Mouse (Mus musculus): ENCODE data around the gene Gm38100. TPM values are rescaled to one million over a fixed set of nuclear protein-coding genes. Genes with fewer than 3 reads are reported as not detected.

Gene Gm38100
- polyA plus RNA-seq (2011; ENCODE audit: insufficient read length, low read depth, missing spikeins), result not detected in 2 replicates

GRCm38 (mm10) chr1:175920029-175920428 is at the start of gene Gm38100:
Gm38100 (plus strand) TSS chr1:175920329.
- Histone ChIP-seq H3K4me1 (ENCODE audit: control insufficient read depth, insufficient read depth, low read length) (no peaks in the 10 kb centered on the region), H3K27ac (ENCODE audit: insufficient read depth, low read length) (no peak within 1 kb of the TSS), H3K4me3 (ENCODE audit: insufficient read depth, low read length) (no peak within 1 kb of the TSS)
- TF ChIP-seq CTCF (IDR thresholded peaks at IDR 0.05; ENCODE audit: borderline replicate concordance, insufficient read depth, low read length) (no peak), POLR2A (IDR thresholded peaks at IDR 0.05; ENCODE audit: low read depth, low read length) (no peak)

DNA sequence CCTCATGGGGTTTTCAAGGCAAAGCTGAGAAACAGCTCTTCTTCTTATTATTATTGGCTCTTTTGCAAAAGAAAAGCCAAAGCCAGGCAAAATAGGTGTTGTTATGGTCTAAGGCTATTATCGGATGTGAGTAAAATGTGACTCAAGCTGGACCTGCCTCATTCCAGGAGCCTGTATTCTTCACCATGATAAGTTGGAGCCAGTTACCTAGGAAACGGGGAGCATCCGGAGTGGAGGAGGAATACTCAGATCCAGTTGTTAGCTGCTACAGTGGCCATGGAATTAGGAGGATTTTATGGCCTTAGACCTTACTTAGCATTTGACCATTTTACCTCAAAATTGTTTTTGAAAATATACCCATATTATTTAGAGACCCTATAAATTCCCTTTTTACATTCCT is 49.4 kb upstream of the Gm38100 start:
- Histone ChIP-seq H3K4me1 (ENCODE audit: control insufficient read depth, insufficient read depth, low read length) (no peaks in the 10 kb centered on the region), H3K4me3 (ENCODE audit: insufficient read depth, low read length) (no peak overlapping the region), H3K27ac (ENCODE audit: insufficient read depth, low read length) (no peak overlapping the region)
- TF ChIP-seq POLR2A (IDR thresholded peaks at IDR 0.05; ENCODE audit: low read depth, low read length) (no peak), CTCF (IDR thresholded peaks at IDR 0.05; ENCODE audit: borderline replicate concordance, insufficient read depth, low read length) (no peak)

- TF ChIP-seq POLR2A (IDR thresholded peaks at IDR 0.05; ENCODE audit: low read depth, low read length), result no peak
- no peak for TF ChIP-seq CTCF (IDR thresholded peaks at IDR 0.05; ENCODE audit: borderline replicate concordance, insufficient read depth, low read length)
Observed at GRCm38 (mm10) chr1:175872028-175872816, 47.9 kb upstream of the Gm38100 start.

GRCm38 (mm10) chr1:175880453-175881296 is 39.5 kb upstream of the Gm38100 start, which contains the start of gene Exo1:
Exo1 (plus strand) TSS chr1:175880581.
- no peaks in the 10 kb centered on the region for H3K4me1 ChIP-seq (ENCODE audit: control insufficient read depth, insufficient read depth, low read length)
- peak within 1 kb of the TSS; percentile 69 for H3K4me3 ChIP-seq (ENCODE audit: insufficient read depth, low read length)
- TF ChIP-seq POLR2A (IDR thresholded peaks at IDR 0.05; ENCODE audit: low read depth, low read length), result peak; percentile 42; the same call in 1 of the 2 replicates
- TF ChIP-seq CTCF (IDR thresholded peaks at IDR 0.05; ENCODE audit: borderline replicate concordance, insufficient read depth, low read length), result no peak
- H3K27ac ChIP-seq (ENCODE audit: insufficient read depth, low read length), result peak within 1 kb of the TSS; percentile 86

More at GRCm38 (mm10) chr1:175872028-175872816, 47.9 kb upstream of the Gm38100 start:
- no peaks in the 10 kb centered on the region for H3K4me1 ChIP-seq (ENCODE audit: control insufficient read depth, insufficient read depth, low read length)
- H3K27ac ChIP-seq (ENCODE audit: insufficient read depth, low read length), result no peak overlapping the region
- no peak overlapping the region for H3K4me3 ChIP-seq (ENCODE audit: insufficient read depth, low read length)

GRCm38 (mm10) chr1:175883398-175883797 is 36.7 kb upstream of the Gm38100 start:
- Histone ChIP-seq H3K4me1 (ENCODE audit: control insufficient read depth, insufficient read depth, low read length) (no peaks in the 10 kb centered on the region), H3K27ac (ENCODE audit: insufficient read depth, low read length) (no peak overlapping the region), H3K4me3 (ENCODE audit: insufficient read depth, low read length) (no peak overlapping the region)
- TF ChIP-seq POLR2A (IDR thresholded peaks at IDR 0.05; ENCODE audit: low read depth, low read length) (no peak), CTCF (IDR thresholded peaks at IDR 0.05; ENCODE audit: borderline replicate concordance, insufficient read depth, low read length) (no peak)

DNA sequence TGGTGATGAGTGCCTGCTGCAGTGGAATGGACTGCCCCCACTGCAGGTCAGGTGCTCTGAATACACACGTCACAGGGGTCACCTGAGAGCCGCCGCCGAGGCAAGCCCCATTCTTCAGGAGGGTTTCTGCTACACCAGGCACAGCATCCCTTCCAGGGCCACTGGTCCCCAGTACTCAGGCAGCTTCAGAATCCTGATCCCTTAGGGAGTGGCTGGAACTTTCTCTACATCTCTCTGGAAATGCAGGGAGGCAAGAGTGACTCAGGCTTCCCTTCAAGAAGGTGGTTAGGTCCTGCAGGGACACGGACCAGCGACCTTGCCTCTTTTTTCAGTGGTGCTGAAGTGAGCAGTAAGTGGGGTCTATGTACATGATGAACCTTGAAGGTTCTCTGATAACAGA is 26.9 kb upstream of the Gm38100 start:
- TF ChIP-seq POLR2A (IDR thresholded peaks at IDR 0.05; ENCODE audit: low read depth, low read length) (no peak), CTCF (IDR thresholded peaks at IDR 0.05; ENCODE audit: borderline replicate concordance, insufficient read depth, low read length) (no peak)
- Histone ChIP-seq H3K27ac (ENCODE audit: insufficient read depth, low read length) (no peak overlapping the region), H3K4me3 (ENCODE audit: insufficient read depth, low read length) (no peak overlapping the region), H3K4me1 (ENCODE audit: control insufficient read depth, insufficient read depth, low read length) (no peaks in the 10 kb centered on the region)

DNA sequence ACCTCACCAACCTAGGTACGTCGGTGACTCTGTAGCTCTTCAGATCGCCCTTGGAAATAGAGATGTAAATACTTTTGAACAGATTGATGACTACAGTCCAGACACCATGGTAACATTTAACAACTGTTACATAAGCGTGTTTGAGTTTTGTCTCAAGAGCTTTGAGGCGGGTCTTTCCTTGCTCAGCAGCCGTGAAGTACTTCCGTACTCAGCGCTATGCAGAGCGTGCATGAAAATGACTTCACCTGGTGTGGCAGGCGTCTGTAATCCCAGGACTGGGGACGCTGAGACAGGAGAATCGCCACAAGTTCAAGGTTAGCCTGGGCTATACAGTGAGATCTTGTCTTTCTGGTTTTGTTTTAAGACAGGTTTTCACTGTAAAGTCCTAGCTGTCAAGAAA is 26.4 kb upstream of the Gm38100 start:
- no peaks in the 10 kb centered on the region for H3K4me1 ChIP-seq (ENCODE audit: control insufficient read depth, insufficient read depth, low read length)
- TF ChIP-seq CTCF (IDR thresholded peaks at IDR 0.05; ENCODE audit: borderline replicate concordance, insufficient read depth, low read length) (no peak), POLR2A (IDR thresholded peaks at IDR 0.05; ENCODE audit: low read depth, low read length) (no peak)
- no peak overlapping the region for H3K27ac ChIP-seq (ENCODE audit: insufficient read depth, low read length)
- no peak overlapping the region for H3K4me3 ChIP-seq (ENCODE audit: insufficient read depth, low read length)

DNA sequence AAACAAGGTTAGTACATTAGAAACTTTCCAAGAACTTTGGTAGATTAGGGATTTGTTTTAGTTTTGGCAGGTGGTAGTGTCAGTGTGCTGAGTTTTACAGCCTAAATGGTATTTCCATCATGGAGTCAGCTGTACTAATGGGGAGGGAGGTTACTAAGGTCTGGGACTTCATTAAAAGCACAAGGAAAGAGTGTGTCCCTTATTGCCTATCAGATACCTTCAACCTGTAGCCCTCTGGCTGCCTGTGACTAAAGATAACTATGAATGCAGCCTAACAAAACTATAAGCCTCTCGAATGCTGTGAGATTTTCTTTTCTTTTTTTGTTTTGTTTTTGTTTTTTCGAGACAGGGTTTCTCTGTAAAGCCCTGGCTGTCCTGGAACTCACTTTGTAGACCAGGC is 8.9 kb upstream of the Gm38100 start:
- TF ChIP-seq CTCF (IDR thresholded peaks at IDR 0.05; ENCODE audit: borderline replicate concordance, insufficient read depth, low read length) (no peak), POLR2A (IDR thresholded peaks at IDR 0.05; ENCODE audit: low read depth, low read length) (no peak)
- Histone ChIP-seq H3K27ac (ENCODE audit: insufficient read depth, low read length) (no peak overlapping the region), H3K4me3 (ENCODE audit: insufficient read depth, low read length) (no peak overlapping the region), H3K4me1 (ENCODE audit: control insufficient read depth, insufficient read depth, low read length) (no peaks in the 10 kb centered on the region)

DNA sequence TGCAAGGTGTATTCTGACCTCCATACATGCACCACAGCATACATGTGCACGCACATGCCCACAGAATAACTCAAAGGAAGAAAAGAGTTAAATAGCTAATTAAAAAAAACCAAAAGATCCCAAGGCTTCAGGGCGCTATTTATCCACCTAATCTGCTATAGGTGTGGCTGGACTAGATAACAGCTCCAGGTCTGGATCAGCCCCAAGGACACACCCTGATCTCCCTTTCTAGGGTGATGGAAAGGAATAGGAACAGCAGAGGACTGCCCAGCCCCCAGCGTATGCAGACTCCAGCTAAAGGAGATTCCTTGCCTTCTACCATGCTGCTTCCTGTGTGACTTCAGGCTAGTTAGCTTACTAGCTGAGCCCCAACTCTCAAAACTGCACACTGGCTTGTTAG is 8.1 kb upstream of the Gm38100 start:
- Histone ChIP-seq H3K27ac (ENCODE audit: insufficient read depth, low read length) (no peak overlapping the region), H3K4me1 (ENCODE audit: control insufficient read depth, insufficient read depth, low read length) (no peaks in the 10 kb centered on the region), H3K4me3 (ENCODE audit: insufficient read depth, low read length) (no peak overlapping the region)
- TF ChIP-seq POLR2A (IDR thresholded peaks at IDR 0.05; ENCODE audit: low read depth, low read length) (no peak), CTCF (IDR thresholded peaks at IDR 0.05; ENCODE audit: borderline replicate concordance, insufficient read depth, low read length) (no peak)
